Mouse (Mus musculus) heart, adult 2 months (tissue): ENCODE data around the gene Cep44.

Source experiments
- CTCF ChIP-seq: fragments of 200-600 bp; IDR thresholded peaks from 2 replicates; pipeline ENCODE4 v1.8.1; 2022; ENCODE audit warnings: antibody characterized with exemption, mild to moderate bottlenecking, moderate library complexity
- EP300 ChIP-seq: fragments of 200-500 bp; IDR thresholded peaks from 2 replicates; pipeline ENCODE4 v1.6.1; 2011; ENCODE audit warnings: low read depth, low read length, control low read depth; ENCODE audit not compliant: insufficient read depth

DNA sequence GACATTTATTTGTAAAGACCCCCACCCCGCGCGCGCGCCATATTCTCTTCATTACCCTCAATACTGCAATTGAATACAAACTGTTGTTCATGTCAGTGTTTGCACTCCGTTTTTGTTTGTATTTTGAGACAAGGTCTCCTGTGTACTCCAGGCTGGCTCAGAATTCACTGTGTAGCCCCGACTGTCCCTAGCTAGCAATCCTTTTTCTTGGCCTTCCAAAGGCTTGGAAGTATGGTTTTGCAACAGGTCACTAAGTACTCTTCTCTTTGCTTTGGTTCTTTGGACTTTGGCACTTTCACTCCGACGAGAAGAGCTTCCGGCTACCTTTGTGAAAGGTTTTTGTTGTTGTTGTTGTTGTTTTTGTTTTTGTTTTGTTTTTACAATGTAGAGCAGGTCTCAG lies 1.2 kb upstream of the Cep44 start:
- TF ChIP-seq CTCF = no peak
- no peak for TF ChIP-seq EP300
